Mouse (Mus musculus) liver, embryonic 15.5 days (tissue): ENCODE results near the gene Olfr243. TPM values are rescaled to one million over a fixed set of nuclear protein-coding genes. Genes with fewer than 3 reads are reported as not detected.

Experiments used
- polyA plus RNA-seq: library from polyadenylated mRNA; unstranded; fragments of >200 nt; fragmentation: Nextera tagmentation; extraction: Ambion mirVana; gene quantifications from 2 replicates; pipeline ENCODE4 v1.2.1, GENCODE M21; 2015

Gene Olfr243
- polyA plus RNA-seq, 1 experiment from 2014 or later, result not detected

Other genes starting within 250 kb of the Olfr243 start
- not detected in 2 replicates for gene Olfr608, start 244.8 kb upstream of the Olfr243 start, polyA plus RNA-seq
- gene Olfr609, start 216.6 kb upstream of the Olfr243 start, polyA plus RNA-seq, result not detected in 2 replicates
- gene Olfr610, start 202.5 kb upstream of the Olfr243 start, polyA plus RNA-seq, result not detected in 2 replicates
- gene Olfr611, start 193.8 kb upstream of the Olfr243 start, polyA plus RNA-seq, result not detected in 2 replicates
- gene Olfr612, start 172.0 kb upstream of the Olfr243 start, polyA plus RNA-seq, result not detected in 2 replicates
- gene Olfr613, start 166.6 kb upstream of the Olfr243 start, polyA plus RNA-seq, result not detected in 2 replicates
- not detected in 2 replicates for gene Olfr615, start 158.6 kb upstream of the Olfr243 start, polyA plus RNA-seq
- not detected in 2 replicates for gene Olfr616, start 145.5 kb upstream of the Olfr243 start, polyA plus RNA-seq
- not detected in 2 replicates for gene Olfr617, start 141.6 kb upstream of the Olfr243 start, polyA plus RNA-seq
- gene Olfr618, start 124.6 kb upstream of the Olfr243 start, polyA plus RNA-seq, result not detected in 2 replicates
- not detected in 2 replicates for gene Olfr619, start 114.1 kb upstream of the Olfr243 start, polyA plus RNA-seq
- not detected in 2 replicates for gene Olfr620, start 102.1 kb upstream of the Olfr243 start, polyA plus RNA-seq
- gene Olfr622, start 72.0 kb upstream of the Olfr243 start, polyA plus RNA-seq, result not detected in 2 replicates
- not detected in 2 replicates for gene Olfr623, start 51.0 kb upstream of the Olfr243 start, polyA plus RNA-seq
- gene Olfr624, start 43.5 kb upstream of the Olfr243 start, polyA plus RNA-seq, result 0.02 TPM in 2 replicates
- not detected in 2 replicates for gene Olfr625-ps1, start 32.0 kb upstream of the Olfr243 start, polyA plus RNA-seq
- not detected in 2 replicates for gene Olfr628, start 15.7 kb downstream of the Olfr243 start, polyA plus RNA-seq
- 0.08 TPM in 1 of 2 replicates, not detected in the other for gene Olfr629, start 30.3 kb downstream of the Olfr243 start, polyA plus RNA-seq
- gene Olfr630, start 42.7 kb downstream of the Olfr243 start, polyA plus RNA-seq, result not detected in 2 replicates
- gene Olfr69, start 56.9 kb downstream of the Olfr243 start, polyA plus RNA-seq, result not detected in 2 replicates
- not detected in 2 replicates for gene Olfr68, start 65.0 kb downstream of the Olfr243 start, polyA plus RNA-seq
- gene Olfr67, start 77.2 kb downstream of the Olfr243 start, polyA plus RNA-seq, result not detected in 2 replicates
- gene Hbb-bt, start 99.3 kb downstream of the Olfr243 start, polyA plus RNA-seq, result 48,050 and 52,773 TPM in 2 replicates
- 116,188 and 122,775 TPM in 2 replicates for gene Hbb-bs, start 113.4 kb downstream of the Olfr243 start, polyA plus RNA-seq
- gene Hbb-bh2, start 125.8 kb downstream of the Olfr243 start, polyA plus RNA-seq, result not detected in 2 replicates
- gene Hbb-bh1, start 128.5 kb downstream of the Olfr243 start, polyA plus RNA-seq, result 44.8 and 64.6 TPM in 2 replicates
- 304 and 542 TPM in 2 replicates for gene Hbb-y, start 138.5 kb downstream of the Olfr243 start, polyA plus RNA-seq
- gene Olfr66, start 171.6 kb downstream of the Olfr243 start, polyA plus RNA-seq, result 0.13 TPM in 1 of 2 replicates, not detected in the other
- gene Olfr64, start 179.8 kb downstream of the Olfr243 start, polyA plus RNA-seq, result not detected in 2 replicates
- gene Olfr65, start 188.8 kb downstream of the Olfr243 start, polyA plus RNA-seq, result not detected in 2 replicates
- 0.20 and 0.48 TPM in 2 replicates for gene Olfr631, start 214.2 kb downstream of the Olfr243 start, polyA plus RNA-seq
- 0.16 and 0.23 TPM in 2 replicates for gene Olfr632, start 219.7 kb downstream of the Olfr243 start, polyA plus RNA-seq
- gene Olfr633, start 229.8 kb downstream of the Olfr243 start, polyA plus RNA-seq, result 0.02 TPM in 1 of 2 replicates, not detected in the other